Mouse (Mus musculus) G1E (cell line): ENCODE results near the gene Zfp454.

ENCODE experiments used
- CTCF ChIP-seq: IDR thresholded peaks from 2 replicates; pipeline ENCODE4 v1.5.1; 2012; ENCODE audit warnings: low read depth, low read length, inconsistent platforms, mixed read lengths
- GATA2 ChIP-seq: IDR thresholded peaks from 2 replicates; pipeline ENCODE4 v1.6.1; 2012; ENCODE audit warnings: low read depth, low read length, inconsistent platforms, borderline replicate concordance
- TAL1 ChIP-seq: conservative IDR thresholded peaks from 2 replicates; pipeline ENCODE4 v1.6.1; 2012; ENCODE audit warnings: low read depth, low read length, inconsistent platforms, mixed read lengths

- TF ChIP-seq CTCF (no peak), GATA2 (no peak), TAL1 (no peak)
Observed at GRCm38 (mm10) chr11:50931021-50931420, 43.6 kb upstream of the Zfp454 start.
